9 mouse cellular contexts compared by ENCODE assay signal in genomic region chr10:80371983-80372382, GRCm38 (mm10). TPM values are rescaled to one million over a fixed set of nuclear protein-coding genes. Genes with fewer than 3 reads are reported as not detected.
DNase-seq lines count a peak whose midpoint lies in the region; ATAC-seq lines count a peak whose summit lies in the region.
"Had no signal": no experiment of that assay in that cellular context is flagged by ENCODE, and none has a peak within 500 bp of the region (broad histone marks: within the 10 kb centered on the region; RNA-seq: fewer than 3 reads in every experiment).

No protein-coding gene starts in this region.

- no peak for DNase-seq in liver
- DNase-seq in forebrain, embryonic 14.5 days (ENCODE audit: low spot score) = no peak
- DNase-seq in cerebellum, postnatal 14 days = no peak
- DNase-seq: adrenal gland, postnatal 25 days had no signal

- no peak for ATAC-seq in liver, embryonic 12.5 days
- no peak for ATAC-seq in forebrain, embryonic 14.5 days
- ATAC-seq in limb, embryonic 13.5 days (ENCODE audit: low FRiP score, low read depth) = no peak
- ATAC-seq in stomach, embryonic 16.5 days (ENCODE audit: insufficient read depth, low FRiP score) = no peak
- ATAC-seq in granulocyte monocyte progenitor cell, adult 5-6 weeks (replicated peaks; ENCODE audit: poor library complexity, severe bottlenecking) = no peak

- no peaks in the 10 kb centered on the region for H3K36me3 ChIP-seq in liver, embryonic 12.5 days
- H3K36me3 ChIP-seq in forebrain, embryonic 14.5 days (ENCODE audit: control insufficient read depth, insufficient read depth, low read length) = no peaks in the 10 kb centered on the region
- H3K36me3 ChIP-seq in limb, embryonic 13.5 days = no peaks in the 10 kb centered on the region
- no peaks in the 10 kb centered on the region for H3K36me3 ChIP-seq in stomach, embryonic 16.5 days (ENCODE audit: control insufficient read depth, insufficient read depth, low read length)

- H3K27me3 ChIP-seq in liver, embryonic 12.5 days (replicated peaks) = peaks cover 57% of the 10 kb centered on the region
- H3K27me3 ChIP-seq in forebrain, embryonic 14.5 days (replicated peaks; ENCODE audit: control insufficient read depth, insufficient read depth, low read length) = no peaks in the 10 kb centered on the region
- H3K27me3 ChIP-seq in limb, embryonic 13.5 days = no peaks in the 10 kb centered on the region
- H3K27me3 ChIP-seq in stomach, embryonic 16.5 days (ENCODE audit: control insufficient read depth, insufficient read depth, low read length) = no peaks in the 10 kb centered on the region

- H3K9me3 ChIP-seq in liver, embryonic 12.5 days (replicated peaks) = 0 out of 2 replicates have a peak, but pooled peaks cover 5% of the 10 kb centered on the region
- H3K9me3 ChIP-seq in forebrain, embryonic 14.5 days (replicated peaks; ENCODE audit: control insufficient read depth, low read length) = no peaks in the 10 kb centered on the region
- peaks cover 4% of the 10 kb centered on the region; the same call in 1 of the 2 replicates for H3K9me3 ChIP-seq in limb, embryonic 13.5 days
- no peaks in the 10 kb centered on the region for H3K9me3 ChIP-seq in stomach, embryonic 16.5 days (replicated peaks; ENCODE audit: control insufficient read depth, low read length)

- WGBS in liver, embryonic 12.5 days (ENCODE audit: insufficient replicate concordance) = 48% methylated on average over 9 of the region's 9 CpGs
- 48% methylated on average over 9 of the region's 9 CpGs for WGBS in forebrain, embryonic 14.5 days
- 49% methylated on average over 9 of the region's 9 CpGs for WGBS in limb, embryonic 13.5 days
- 47% methylated on average over 9 of the region's 9 CpGs for WGBS in stomach, embryonic 16.5 days

- no peak overlapping the region for H3K27ac ChIP-seq in liver, embryonic 12.5 days
- no peak overlapping the region for H3K27ac ChIP-seq in forebrain, embryonic 14.5 days (ENCODE audit: low read depth, low read length)
- H3K27ac ChIP-seq in limb, embryonic 13.5 days = no peak overlapping the region; the same call in 1 of the 2 replicates
- peak overlapping the region; percentile 27; the same call in 1 of the 2 replicates for H3K27ac ChIP-seq in stomach, embryonic 16.5 days (ENCODE audit: low read length)

- no peak overlapping the region for H3K9ac ChIP-seq in liver, embryonic 12.5 days
- H3K9ac ChIP-seq in forebrain, embryonic 14.5 days (ENCODE audit: low read length) = peak overlapping the region; percentile 1; the same call in 1 of the 2 replicates
- H3K9ac ChIP-seq in limb, embryonic 13.5 days = peak overlapping the region; percentile 50; the same call in 1 of the 2 replicates
- peak overlapping the region; percentile 24; the same call in 1 of the 2 replicates for H3K9ac ChIP-seq in stomach, embryonic 16.5 days (ENCODE audit: low read length)

- H3K4me3 ChIP-seq in liver, embryonic 12.5 days = no peak overlapping the region
- no peak overlapping the region for H3K4me3 ChIP-seq in forebrain, embryonic 14.5 days (ENCODE audit: low read depth, low read length)
- peak overlapping the region; percentile 40 for H3K4me3 ChIP-seq in limb, embryonic 13.5 days
- H3K4me3 ChIP-seq in stomach, embryonic 16.5 days (replicated peaks; ENCODE audit: low read length) = no peak overlapping the region; the same call in 1 of the 2 replicates

- H3K4me2 ChIP-seq in liver, embryonic 12.5 days = peak overlapping the region; percentile 33; the same call in 1 of the 2 replicates
- H3K4me2 ChIP-seq in forebrain, embryonic 14.5 days (ENCODE audit: low read length) = peak overlapping the region; percentile 24
- H3K4me2 ChIP-seq in limb, embryonic 13.5 days (replicated peaks) = peak overlapping the region; percentile 53
- peak overlapping the region; percentile 35 for H3K4me2 ChIP-seq in stomach, embryonic 16.5 days (ENCODE audit: low read depth, low read length)

- peaks cover 7% of the 10 kb centered on the region; the same call in 1 of the 2 replicates for H3K4me1 ChIP-seq in liver, embryonic 12.5 days
- 0 out of 2 replicates have a peak, but pooled peaks cover 6% of the 10 kb centered on the region for H3K4me1 ChIP-seq in forebrain, embryonic 14.5 days (ENCODE audit: control insufficient read depth, insufficient read depth, low read length)
- peaks cover 7% of the 10 kb centered on the region; the same call in 1 of the 2 replicates for H3K4me1 ChIP-seq in limb, embryonic 13.5 days
- H3K4me1 ChIP-seq in stomach, embryonic 16.5 days (ENCODE audit: control insufficient read depth, insufficient read depth, low read length) = 0 out of 2 replicates have a peak, but pooled peaks cover 3% of the 10 kb centered on the region

RNA-seq across cellular contexts. Expression of gene Mex3d, which starts 15.5 kb away (rescaled TPM):
- 2.1 TPM in 2 replicates for polyA plus RNA-seq in liver, embryonic 12.5 days (2016; fragmentation: Nextera tagmentation; extraction: Ambion mirVana)
- polyA plus RNA-seq in forebrain, embryonic 14.5 days (2014; fragmentation: Nextera tagmentation; extraction: Ambion mirVana) = 16.9 and 17.8 TPM in 2 replicates
- polyA plus RNA-seq in limb, embryonic 13.5 days (2015; fragmentation: Nextera tagmentation; extraction: Ambion mirVana) = 9.2 and 9.5 TPM in 2 replicates
- polyA plus RNA-seq in stomach, embryonic 16.5 days (2015; fragmentation: Nextera tagmentation; extraction: Ambion mirVana) = 3.0 and 4.1 TPM in 2 replicates
- 0.67 and 3.6 TPM in 2 replicates for total RNA-seq in granulocyte monocyte progenitor cell, adult 5-6 weeks (2014; fragmentation: Nextera tagmentation)
- 2.1 and 2.2 TPM in 2 replicates for total RNA-seq in granulocyte monocyte progenitor cell, adult 5-6 weeks (2017)

RNA-seq across cellular contexts. Expression of gene Plk5, which starts 15.7 kb away (rescaled TPM):
- 0.06 and 0.10 TPM in 2 replicates for polyA plus RNA-seq in liver, embryonic 12.5 days (2016; fragmentation: Nextera tagmentation; extraction: Ambion mirVana)
- polyA plus RNA-seq in forebrain, embryonic 14.5 days (2014; fragmentation: Nextera tagmentation; extraction: Ambion mirVana) = 1.2 and 1.9 TPM in 2 replicates
- polyA plus RNA-seq in limb, embryonic 13.5 days (2015; fragmentation: Nextera tagmentation; extraction: Ambion mirVana) = 1.2 and 2.2 TPM in 2 replicates
- polyA plus RNA-seq in stomach, embryonic 16.5 days (2015; fragmentation: Nextera tagmentation; extraction: Ambion mirVana) = 0.14 and 0.61 TPM in 2 replicates
- total RNA-seq in granulocyte monocyte progenitor cell, adult 5-6 weeks (2014; fragmentation: Nextera tagmentation) = not detected in 2 replicates
- not detected in 2 replicates for total RNA-seq in granulocyte monocyte progenitor cell, adult 5-6 weeks (2017)
- total RNA-seq: megakaryocyte progenitor cell, adult 5-6 weeks had no signal

RNA-seq across cellular contexts. Expression of gene Adamtsl5, which starts 23.8 kb away (rescaled TPM):
- polyA plus RNA-seq in liver, embryonic 12.5 days (2016; fragmentation: Nextera tagmentation; extraction: Ambion mirVana) = 2.4 and 2.9 TPM in 2 replicates
- 0.48 and 0.52 TPM in 2 replicates for polyA plus RNA-seq in forebrain, embryonic 14.5 days (2014; fragmentation: Nextera tagmentation; extraction: Ambion mirVana)
- 2.0 and 2.4 TPM in 2 replicates for polyA plus RNA-seq in limb, embryonic 13.5 days (2015; fragmentation: Nextera tagmentation; extraction: Ambion mirVana)
- 22.0 and 24.0 TPM in 2 replicates for polyA plus RNA-seq in stomach, embryonic 16.5 days (2015; fragmentation: Nextera tagmentation; extraction: Ambion mirVana)
- total RNA-seq in granulocyte monocyte progenitor cell, adult 5-6 weeks (2014; fragmentation: Nextera tagmentation) = not detected in 2 replicates
- not detected in 2 replicates for total RNA-seq in granulocyte monocyte progenitor cell, adult 5-6 weeks (2017)

RNA-seq across cellular contexts. Expression of gene Mbd3, which starts 27.4 kb away (rescaled TPM):
- 134 and 140 TPM in 2 replicates for polyA plus RNA-seq in liver, embryonic 12.5 days (2016; fragmentation: Nextera tagmentation; extraction: Ambion mirVana)
- 216 and 221 TPM in 2 replicates for polyA plus RNA-seq in forebrain, embryonic 14.5 days (2014; fragmentation: Nextera tagmentation; extraction: Ambion mirVana)
- 276 and 288 TPM in 2 replicates for polyA plus RNA-seq in limb, embryonic 13.5 days (2015; fragmentation: Nextera tagmentation; extraction: Ambion mirVana)
- 131 and 139 TPM in 2 replicates for polyA plus RNA-seq in stomach, embryonic 16.5 days (2015; fragmentation: Nextera tagmentation; extraction: Ambion mirVana)
- 85.0 and 105 TPM in 2 replicates for total RNA-seq in granulocyte monocyte progenitor cell, adult 5-6 weeks (2014; fragmentation: Nextera tagmentation)
- total RNA-seq in granulocyte monocyte progenitor cell, adult 5-6 weeks (2017) = 94.1 and 106 TPM in 2 replicates

RNA-seq across cellular contexts. Expression of gene Uqcr11, which starts 34.6 kb away (rescaled TPM):
- polyA plus RNA-seq in liver, embryonic 12.5 days (2016; fragmentation: Nextera tagmentation; extraction: Ambion mirVana) = 594 and 628 TPM in 2 replicates
- polyA plus RNA-seq in forebrain, embryonic 14.5 days (2014; fragmentation: Nextera tagmentation; extraction: Ambion mirVana) = 628 and 893 TPM in 2 replicates
- polyA plus RNA-seq in limb, embryonic 13.5 days (2015; fragmentation: Nextera tagmentation; extraction: Ambion mirVana) = 443 and 459 TPM in 2 replicates
- polyA plus RNA-seq in stomach, embryonic 16.5 days (2015; fragmentation: Nextera tagmentation; extraction: Ambion mirVana) = 669 and 707 TPM in 2 replicates
- total RNA-seq in granulocyte monocyte progenitor cell, adult 5-6 weeks (2014; fragmentation: Nextera tagmentation) = 382 and 438 TPM in 2 replicates
- 172 and 277 TPM in 2 replicates for total RNA-seq in granulocyte monocyte progenitor cell, adult 5-6 weeks (2017)
